Mouse (Mus musculus) embryonic facial prominence, embryonic 12.5 days (tissue): Measurements from ENCODE around the gene Hoxb2. TPM values are rescaled to one million over a fixed set of nuclear protein-coding genes. Genes with fewer than 3 reads are reported as not detected.

Experiments used
- ATAC-seq: fragments of 200-750 bp; cut with Nextera tagmentation; 2 replicates; pipeline ENCODE4 v1.8.0; 2017; ENCODE audit not compliant: insufficient number of reproducible peaks, insufficient read depth, low FRiP score, low TSS enrichment
- H3K27ac ChIP-seq: fragments of 300-500 bp; sonication (generic); 2 replicates; pipeline ENCODE4 v1.5.1; 2016; ENCODE audit warnings: mild to moderate bottlenecking
- H3K27me3 ChIP-seq: fragments of 300-500 bp; sonication (generic); 2 replicates; pipeline ENCODE4 v1.6.1; 2016; ENCODE audit warnings: mild to moderate bottlenecking, moderate library complexity
- H3K36me3 ChIP-seq: fragments of 300-500 bp; sonication (generic); 2 replicates; pipeline ENCODE4 v1.6.1; 2016; ENCODE audit warnings: mild to moderate bottlenecking
- H3K4me1 ChIP-seq: fragments of 300-500 bp; sonication (generic); 2 replicates; pipeline ENCODE4 v1.6.1; 2016
- H3K4me2 ChIP-seq: fragments of 300-500 bp; sonication (generic); replicated peaks from 2 replicates; pipeline ENCODE4 v1.6.1; 2016; ENCODE audit warnings: mild to moderate bottlenecking, moderate library complexity
- H3K4me3 ChIP-seq: fragments of 300-500 bp; sonication (generic); 2 replicates; pipeline ENCODE4 v1.5.1; 2016; ENCODE audit warnings: mild to moderate bottlenecking
- H3K9ac ChIP-seq: fragments of 300-500 bp; sonication (generic); 2 replicates; pipeline ENCODE4 v1.6.1; 2016; ENCODE audit warnings: mild to moderate bottlenecking, moderate library complexity
- H3K9me3 ChIP-seq: fragments of 300-500 bp; sonication (generic); 2 replicates; pipeline ENCODE4 v1.6.1; 2016; ENCODE audit warnings: mild to moderate bottlenecking, moderate library complexity
- WGBS: fragments of 180-500 bp; shearing (Covaris S2); methylation state at CpG from one replicate; pipeline ENCODE4 v1.1.7; 2016; 5-methylcytosine and 5-hydroxymethylcytosine counted together
- polyA plus RNA-seq: library from polyadenylated mRNA; unstranded; fragments of >200 nt; fragmentation: Nextera tagmentation; extraction: Ambion mirVana; gene quantifications from 2 replicates; pipeline ENCODE4 v1.2.1, GENCODE M21; 2016

Hoxb2 gene
- polyA plus RNA-seq, 1 experiment from 2014 or later, result 6.5 TPM

DNA sequence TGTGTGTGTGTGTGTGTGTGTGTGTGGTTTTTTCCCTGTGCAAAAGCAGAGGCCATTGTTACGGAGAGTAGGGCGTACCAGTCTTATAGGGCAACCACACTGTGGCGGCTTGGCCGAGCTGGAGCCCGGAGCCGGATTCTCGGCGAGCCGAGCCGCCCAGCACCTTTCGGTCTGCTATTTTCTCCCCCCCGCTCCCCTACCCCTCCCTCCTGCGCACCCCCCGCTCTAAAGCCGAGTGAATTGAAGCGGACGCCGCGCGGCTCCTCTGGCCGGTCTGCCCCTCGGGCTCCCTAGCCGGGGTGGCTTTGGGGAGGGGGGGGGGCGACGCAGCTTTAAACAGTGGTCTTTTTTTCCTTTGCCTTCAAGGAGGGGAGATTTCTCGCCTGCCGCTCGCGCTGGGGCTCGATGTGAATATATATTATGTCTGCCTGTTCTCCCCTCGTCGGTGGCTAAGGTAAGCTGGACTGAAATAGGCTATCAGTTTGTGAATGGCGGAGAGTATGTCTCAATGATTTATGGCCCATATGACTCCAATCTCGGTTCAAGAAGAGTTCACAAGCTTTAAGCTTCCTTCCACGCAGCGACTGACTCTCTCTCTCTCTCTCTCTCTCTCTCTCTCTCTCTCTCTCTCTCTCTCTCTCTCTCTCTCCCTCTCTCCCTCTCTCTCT is 9.5 kb upstream of the Hoxb2 start:
- Histone ChIP-seq H3K4me3 (peak overlapping the region; percentile 18; the same call in 1 of the 2 replicates), H3K36me3 (no peaks in the 10 kb centered on the region), H3K9ac (no peak overlapping the region), H3K9me3 (no peaks in the 10 kb centered on the region), H3K27ac (no peak overlapping the region), H3K4me1 (no peaks in the 10 kb centered on the region), H3K4me2 (peak overlapping the region; percentile 31), H3K27me3 (peaks cover 100% of the 10 kb centered on the region)
- no peak for ATAC-seq
- under 1% methylated on average over 35 of the region's 36 CpGs for WGBS

DNA sequence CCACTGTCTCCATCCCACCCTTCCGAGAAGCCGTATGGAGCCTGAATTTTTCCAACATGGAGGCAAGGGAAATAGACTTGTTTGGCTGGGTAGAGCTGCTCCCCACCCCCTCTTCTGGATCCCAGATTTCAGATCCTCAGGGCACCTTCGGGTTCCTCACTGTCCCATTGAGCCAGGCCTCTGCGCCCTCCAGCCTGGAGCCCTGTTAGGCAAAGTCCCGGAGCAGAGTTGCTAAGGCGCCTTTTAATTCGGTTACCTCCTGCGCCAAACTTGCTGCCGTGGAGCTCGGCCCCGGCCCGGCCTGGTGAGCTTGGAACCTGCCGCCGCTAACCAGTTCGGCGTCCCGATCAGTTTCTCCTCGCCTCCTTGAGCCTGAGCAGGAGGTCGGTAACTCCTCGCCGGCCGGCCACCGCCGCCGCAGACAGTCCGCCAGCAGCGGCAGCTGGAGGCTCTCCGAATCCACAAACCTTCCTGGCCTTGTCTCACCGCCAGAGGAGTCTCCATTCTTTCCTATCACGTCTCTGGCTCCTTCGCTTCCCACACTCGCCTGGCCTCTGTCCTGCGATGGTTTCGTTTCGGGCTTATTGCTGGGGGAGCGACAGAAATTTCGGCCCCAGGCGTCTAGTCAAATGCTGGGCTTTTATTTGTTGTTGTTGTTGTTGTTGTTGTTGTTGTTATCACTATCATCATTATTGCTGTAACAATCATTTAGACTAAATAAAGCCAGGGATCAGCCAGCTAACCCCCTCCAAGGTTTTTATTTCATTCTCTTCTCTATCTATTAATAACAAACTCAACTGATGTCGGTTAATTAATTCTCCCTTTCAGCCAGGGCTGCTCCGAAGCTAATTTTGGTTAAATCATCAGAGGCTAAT is 8.4 kb upstream of the Hoxb2 start:
- H3K4me2 ChIP-seq, result peak overlapping the region; percentile 22; the same call in 1 of the 2 replicates
- H3K4me1 ChIP-seq, result no peaks in the 10 kb centered on the region
- H3K9me3 ChIP-seq, result no peaks in the 10 kb centered on the region
- peaks cover 100% of the 10 kb centered on the region for H3K27me3 ChIP-seq
- no peak overlapping the region for H3K27ac ChIP-seq
- no peak overlapping the region for H3K9ac ChIP-seq
- H3K36me3 ChIP-seq, result no peaks in the 10 kb centered on the region
- H3K4me3 ChIP-seq, result peak overlapping the region; percentile 4; the same call in 1 of the 2 replicates
- under 1% methylated on average over 40 of the region's 40 CpGs for WGBS
- no peak for ATAC-seq

GRCm38 (mm10) chr11:96342576-96342930 is 7.8 kb upstream of the Hoxb2 start:
- Histone ChIP-seq H3K4me2 (0 out of 2 replicates have a peak overlapping the region, but pooled peaks have one; percentile 2), H3K4me3 (no peak overlapping the region), H3K9ac (no peak overlapping the region), H3K27me3 (peaks cover 97% of the 10 kb centered on the region), H3K9me3 (no peaks in the 10 kb centered on the region), H3K27ac (no peak overlapping the region), H3K4me1 (no peaks in the 10 kb centered on the region), H3K36me3 (no peaks in the 10 kb centered on the region)
- 2% methylated on average over 4 of the region's 4 CpGs for WGBS
- no peak for ATAC-seq

GRCm38 (mm10) chr11:96343206-96343745 is 7.0 kb upstream of the Hoxb2 start:
- no peaks in the 10 kb centered on the region for H3K36me3 ChIP-seq
- no peaks in the 10 kb centered on the region for H3K9me3 ChIP-seq
- no peaks in the 10 kb centered on the region for H3K4me1 ChIP-seq
- 9% methylated on average over 2 of the region's 2 CpGs for WGBS
- H3K27me3 ChIP-seq, result peaks cover 96% of the 10 kb centered on the region
- H3K27ac ChIP-seq, result no peak overlapping the region
- H3K9ac ChIP-seq, result no peak overlapping the region
- H3K4me3 ChIP-seq, result no peak overlapping the region
- no peak for ATAC-seq
- no peak overlapping the region for H3K4me2 ChIP-seq

DNA sequence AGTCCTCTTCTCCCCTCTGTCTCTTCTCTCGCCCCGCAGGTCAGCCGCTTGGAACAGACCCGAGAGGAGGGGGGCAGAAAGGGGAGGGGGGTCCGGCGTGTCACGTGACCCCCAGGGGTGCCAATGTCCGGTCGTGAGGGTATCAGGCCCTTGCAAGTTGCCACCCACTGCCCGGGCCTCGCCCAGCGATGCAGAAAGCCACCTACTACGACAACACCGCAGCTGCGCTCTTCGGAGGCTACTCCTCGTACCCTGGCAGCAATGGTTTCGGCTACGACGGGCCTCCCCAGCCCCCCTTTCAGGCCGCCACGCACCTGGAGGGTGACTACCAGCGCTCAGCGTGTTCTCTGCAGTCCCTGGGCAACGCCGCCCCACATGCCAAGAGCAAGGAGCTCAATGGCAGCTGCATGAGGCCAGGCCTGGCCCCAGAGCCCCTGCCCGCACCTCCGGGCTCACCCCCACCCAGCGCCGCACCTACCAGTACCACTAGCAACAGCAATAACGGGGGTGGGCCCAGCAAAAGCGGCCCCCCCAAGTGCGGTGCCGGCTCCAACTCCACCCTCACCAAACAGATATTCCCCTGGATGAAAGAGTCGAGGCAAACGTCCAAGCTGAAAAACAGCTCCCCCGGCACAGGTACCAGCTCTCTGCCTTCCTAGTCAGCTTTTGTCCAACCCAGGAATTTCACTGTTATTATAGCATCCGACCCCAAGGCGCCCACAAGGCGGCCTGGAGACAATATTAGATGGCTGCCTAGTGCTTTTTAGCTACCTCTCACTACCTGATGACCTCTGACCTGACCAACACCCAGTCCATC is 6.1 kb upstream of the Hoxb2 start:
- WGBS, result 1% methylated on average over 38 of the region's 40 CpGs
- H3K36me3 ChIP-seq, result no peaks in the 10 kb centered on the region
- H3K4me1 ChIP-seq, result no peaks in the 10 kb centered on the region
- no peak for ATAC-seq
- H3K4me2 ChIP-seq, result no peak overlapping the region
- peaks cover 96% of the 10 kb centered on the region for H3K27me3 ChIP-seq
- no peak overlapping the region for H3K4me3 ChIP-seq
- no peak overlapping the region for H3K27ac ChIP-seq
- H3K9me3 ChIP-seq, result no peaks in the 10 kb centered on the region
- H3K9ac ChIP-seq, result no peak overlapping the region

DNA sequence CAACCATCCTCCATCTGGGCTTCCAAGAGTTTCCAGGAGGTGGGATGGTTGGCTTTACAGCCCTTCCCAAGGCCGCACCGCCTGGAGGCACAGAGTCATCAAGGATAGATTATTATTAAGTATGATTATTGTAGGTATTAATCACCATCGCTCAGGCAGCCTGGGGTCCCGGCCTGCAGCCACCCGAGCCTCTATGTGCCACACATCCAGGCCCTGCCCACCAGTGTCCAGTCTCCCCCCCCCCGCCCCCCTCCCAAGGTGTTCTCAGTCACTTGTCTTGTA is 5.5 kb upstream of the Hoxb2 start:
- WGBS, result 2% methylated on average over 6 of the region's 6 CpGs
- peaks cover 96% of the 10 kb centered on the region for H3K27me3 ChIP-seq
- H3K9me3 ChIP-seq, result no peaks in the 10 kb centered on the region
- ATAC-seq, result no peak
- no peaks in the 10 kb centered on the region for H3K4me1 ChIP-seq
- no peak overlapping the region for H3K4me2 ChIP-seq
- no peaks in the 10 kb centered on the region for H3K36me3 ChIP-seq
- H3K27ac ChIP-seq, result no peak overlapping the region
- no peak overlapping the region for H3K4me3 ChIP-seq
- H3K9ac ChIP-seq, result no peak overlapping the region

- Histone ChIP-seq H3K4me1 (no peaks in the 10 kb centered on the region), H3K36me3 (no peaks in the 10 kb centered on the region), H3K27me3 (peaks cover 95% of the 10 kb centered on the region), H3K4me3 (no peak overlapping the region), H3K9ac (no peak overlapping the region), H3K4me2 (peak overlapping the region; percentile 24), H3K27ac (no peak overlapping the region), H3K9me3 (no peaks in the 10 kb centered on the region)
- WGBS, result 1% methylated on average over 38 of the region's 56 CpGs
- ATAC-seq, result no peak
Measured at GRCm38 (mm10) chr11:96345220-96345892, 5.0 kb upstream of the Hoxb2 start.

DNA sequence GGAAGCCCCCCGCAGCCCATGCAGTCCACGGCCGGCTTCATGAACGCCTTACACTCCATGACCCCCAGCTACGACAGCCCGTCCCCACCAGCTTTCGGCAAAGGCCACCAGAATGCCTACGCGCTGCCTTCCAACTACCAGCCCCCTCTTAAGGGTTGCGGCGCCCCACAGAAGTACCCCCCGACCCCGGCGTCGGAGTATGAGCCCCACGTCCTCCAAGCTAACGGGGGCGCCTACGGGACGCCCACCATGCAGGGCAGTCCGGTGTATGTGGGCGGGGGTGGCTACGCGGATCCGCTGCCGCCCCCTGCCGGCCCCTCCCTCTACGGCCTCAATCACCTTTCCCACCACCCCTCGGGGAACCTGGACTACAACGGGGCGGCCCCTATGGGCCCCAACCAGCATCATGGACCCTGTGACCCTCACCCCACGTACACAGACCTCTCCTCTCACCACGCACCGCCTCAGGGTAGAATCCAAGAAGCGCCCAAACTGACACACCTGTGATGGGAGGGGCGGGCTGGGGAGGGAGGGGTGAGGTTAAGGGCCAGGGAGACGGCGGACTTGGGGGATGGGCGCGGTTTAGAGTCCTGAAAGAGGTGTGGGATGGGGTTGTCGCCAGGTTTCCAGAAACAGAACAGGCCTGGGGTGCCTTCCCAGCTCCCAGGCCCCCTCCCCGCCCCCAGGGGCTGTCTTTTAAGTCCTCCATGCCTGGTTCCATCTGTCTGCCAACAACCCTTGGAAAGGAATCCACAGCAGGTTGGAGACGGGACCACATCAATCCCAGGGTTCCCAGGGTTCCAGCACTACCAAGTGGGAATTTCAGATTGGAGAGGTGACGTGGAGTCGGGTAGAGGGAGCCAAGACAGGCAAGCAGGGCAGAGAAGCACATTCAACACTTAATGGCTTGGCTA is 4.2 kb upstream of the Hoxb2 start:
- no peak overlapping the region for H3K4me3 ChIP-seq
- H3K36me3 ChIP-seq, result no peaks in the 10 kb centered on the region
- H3K27me3 ChIP-seq, result peaks cover 95% of the 10 kb centered on the region
- WGBS, result 2% methylated on average over 45 of the region's 45 CpGs
- ATAC-seq, result no peak
- peak overlapping the region; percentile 24 for H3K4me2 ChIP-seq
- H3K9me3 ChIP-seq, result no peaks in the 10 kb centered on the region
- H3K9ac ChIP-seq, result no peak overlapping the region
- no peak overlapping the region for H3K27ac ChIP-seq
- no peaks in the 10 kb centered on the region for H3K4me1 ChIP-seq

GRCm38 (mm10) chr11:96346916-96347520 is 3.3 kb upstream of the Hoxb2 start:
- H3K27ac ChIP-seq, result no peak overlapping the region

DNA sequence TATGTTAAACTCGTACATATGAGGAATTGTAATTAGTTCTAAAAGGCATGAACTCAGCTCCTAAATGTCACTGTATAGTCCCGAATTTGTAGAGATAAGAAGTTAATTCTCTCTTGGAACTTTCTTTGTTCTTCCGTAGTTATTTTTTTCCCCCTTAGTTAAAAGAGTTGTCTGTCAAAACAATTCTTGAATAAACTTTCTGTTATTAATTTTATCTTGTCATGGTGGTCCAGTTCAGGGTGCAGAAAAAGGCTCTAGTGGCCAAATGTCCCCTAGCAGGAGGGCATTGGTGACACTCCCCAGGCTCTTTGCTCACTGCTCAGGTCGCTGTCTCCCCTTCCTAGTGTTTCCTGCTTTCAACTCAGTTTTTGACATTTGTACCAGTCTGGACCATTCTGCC is 2.6 kb upstream of the Hoxb2 start:
- Histone ChIP-seq H3K9me3 (no peaks in the 10 kb centered on the region), H3K4me2 (no peak overlapping the region), H3K27me3 (peaks cover 94% of the 10 kb centered on the region), H3K27ac (no peak overlapping the region), H3K4me3 (no peak overlapping the region), H3K4me1 (no peaks in the 10 kb centered on the region), H3K9ac (no peak overlapping the region), H3K36me3 (no peaks in the 10 kb centered on the region)
- no peak for ATAC-seq
- 11% methylated on average over 4 of the region's 4 CpGs for WGBS

More at GRCm38 (mm10) chr11:96346916-96347520, 3.3 kb upstream of the Hoxb2 start:
- H3K9me3 ChIP-seq, result no peaks in the 10 kb centered on the region
- H3K27me3 ChIP-seq, result peaks cover 95% of the 10 kb centered on the region
- no peak overlapping the region for H3K4me2 ChIP-seq
- no peak for ATAC-seq
- no peaks in the 10 kb centered on the region for H3K36me3 ChIP-seq
- no peak overlapping the region for H3K4me3 ChIP-seq
- H3K9ac ChIP-seq, result no peak overlapping the region
- H3K4me1 ChIP-seq, result no peaks in the 10 kb centered on the region
- 16% methylated on average over 5 of the region's 5 CpGs for WGBS
